Mouse (Mus musculus) embryonic facial prominence, embryonic 10.5 days (tissue): ENCODE measurements at regions not wholly inside any gene's neighbourhood (a gene's known extent, or its start where the extent isn't known, plus 50 kb on each side); places are given as distances from the start of the nearest gene placed in this dataset.
"Not testable (repeated sequence)": the region's sequence is repeated elsewhere in the genome, so short reads cannot be mapped to it uniquely, and the experiment has no call there.

Experiments
- DNase-seq: peaks from one replicate; pipeline ENCODE4 v3.0.0-alpha.2; 2017; ENCODE audit warnings: low spot score
- H3K27ac ChIP-seq: fragments of 300-500 bp; sonication (generic); replicated peaks from 2 replicates; pipeline ENCODE4 v1.5.1; 2016; ENCODE audit warnings: mild to moderate bottlenecking
- H3K27me3 ChIP-seq: fragments of 300-500 bp; sonication (generic); replicated peaks from 2 replicates; pipeline ENCODE4 v1.6.1; 2016; ENCODE audit warnings: low read depth, mild to moderate bottlenecking; ENCODE audit not compliant: poor library complexity, severe bottlenecking
- H3K36me3 ChIP-seq: fragments of 300-500 bp; sonication (generic); replicated peaks from 2 replicates; pipeline ENCODE4 v1.6.1; 2016; ENCODE audit warnings: mild to moderate bottlenecking, moderate library complexity
- H3K4me1 ChIP-seq: fragments of 300-500 bp; sonication (generic); 2 replicates; pipeline ENCODE4 v1.6.1; 2016
- H3K4me3 ChIP-seq: fragments of 300-500 bp; sonication (generic); 2 replicates; pipeline ENCODE4 v1.5.1; 2016; ENCODE audit warnings: mild to moderate bottlenecking, moderate library complexity
- H3K9me3 ChIP-seq: fragments of 300-500 bp; sonication (generic); 2 replicates; pipeline ENCODE4 v1.6.1; 2016; ENCODE audit warnings: mild to moderate bottlenecking
- WGBS: fragments of 180-500 bp; shearing (Covaris S2); methylation state at CpG from one replicate; pipeline ENCODE4 v1.1.7; 2016; 5-methylcytosine and 5-hydroxymethylcytosine counted together

GRCm38 (mm10) chr11:40561400-40561799 lies 133.6 kb downstream of the Mat2b start:
- WGBS = 97% methylated on average over 2 of the region's 2 CpGs
- H3K4me1 ChIP-seq = no peaks in the 10 kb centered on the region
- H3K4me3 ChIP-seq = no peak overlapping the region
- no peaks in the 10 kb centered on the region for H3K9me3 ChIP-seq
- no peak for DNase-seq
- H3K27me3 ChIP-seq = no peaks in the 10 kb centered on the region
- H3K36me3 ChIP-seq = no peaks in the 10 kb centered on the region
- no peak overlapping the region for H3K27ac ChIP-seq

GRCm38 (mm10) chr11:40558486-40558885 lies 136.5 kb downstream of the Mat2b start:
- WGBS = 89% methylated on average over 2 of the region's 2 CpGs
- H3K4me1 ChIP-seq = no peaks in the 10 kb centered on the region
- no peaks in the 10 kb centered on the region for H3K36me3 ChIP-seq
- no peaks in the 10 kb centered on the region for H3K27me3 ChIP-seq
- no peak for DNase-seq
- no peaks in the 10 kb centered on the region for H3K9me3 ChIP-seq
- no peak overlapping the region for H3K27ac ChIP-seq
- H3K4me3 ChIP-seq = no peak overlapping the region

- WGBS = 74% methylated on average over 11 of the region's 11 CpGs
- Histone ChIP-seq H3K36me3 (no peaks in the 10 kb centered on the region), H3K27me3 (no peaks in the 10 kb centered on the region), H3K4me3 (no peak overlapping the region), H3K4me1 (no peaks in the 10 kb centered on the region), H3K9me3 (no peaks in the 10 kb centered on the region), H3K27ac (no peak overlapping the region)
- DNase-seq = no peak
These were observed 139.9 kb downstream of the Mat2b start for GRCm38 (mm10) chr11:40554867-40555794.

DNA sequence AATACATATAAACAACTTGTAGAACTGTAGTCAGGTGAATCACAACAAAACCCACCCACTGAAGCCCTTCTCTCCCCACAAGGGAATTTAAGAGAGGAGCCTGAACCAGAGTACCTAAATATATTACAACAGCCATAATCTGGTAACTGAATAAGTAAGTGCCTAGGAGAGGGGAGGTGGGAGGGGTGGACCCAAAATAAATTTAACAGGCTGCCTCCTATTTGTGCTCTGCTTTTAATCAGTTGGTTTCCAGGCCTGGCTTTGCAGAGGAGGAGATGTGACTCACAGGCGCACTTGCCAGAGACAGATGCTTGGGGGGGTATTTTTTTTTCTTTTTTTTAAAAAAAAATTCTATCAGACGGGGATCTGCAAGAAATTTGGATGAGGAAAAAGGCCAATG lies 142.9 kb downstream of the Mat2b start:
- Histone ChIP-seq H3K36me3 (no peaks in the 10 kb centered on the region), H3K27ac (no peak overlapping the region), H3K4me1 (no peaks in the 10 kb centered on the region), H3K27me3 (no peaks in the 10 kb centered on the region), H3K9me3 (no peaks in the 10 kb centered on the region), H3K4me3 (no peak overlapping the region)
- WGBS = 72% methylated on average over 2 of the region's 2 CpGs
- no peak for DNase-seq

DNA sequence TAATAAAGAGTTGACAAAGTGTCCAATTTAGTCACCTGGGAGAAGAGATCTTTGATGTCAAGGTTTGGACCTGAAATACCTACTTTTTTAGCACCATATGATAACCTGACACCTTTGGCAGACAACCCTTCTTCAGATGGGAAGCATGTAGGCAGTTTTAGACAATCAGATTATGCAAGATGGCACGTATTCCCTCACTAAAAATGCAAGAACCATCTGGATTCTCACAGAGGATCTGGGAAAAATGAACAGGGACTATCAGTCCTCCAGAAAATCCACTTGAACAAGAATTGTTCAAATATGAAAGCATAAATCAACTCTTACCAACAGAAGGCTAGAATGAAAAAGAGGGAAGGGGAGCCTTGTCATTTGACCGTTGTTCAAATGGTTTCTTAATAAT lies 148.4 kb downstream of the Mat2b start:
- Histone ChIP-seq H3K9me3 (no peaks in the 10 kb centered on the region), H3K4me3 (no peak overlapping the region), H3K27me3 (no peaks in the 10 kb centered on the region), H3K27ac (no peak overlapping the region), H3K4me1 (no peaks in the 10 kb centered on the region), H3K36me3 (no peaks in the 10 kb centered on the region)
- WGBS = 83% methylated on average over 2 of the region's 2 CpGs
- no peak for DNase-seq

- Histone ChIP-seq H3K27ac (no peak overlapping the region), H3K4me3 (no peak overlapping the region), H3K36me3 (no peaks in the 10 kb centered on the region), H3K27me3 (no peaks in the 10 kb centered on the region), H3K9me3 (no peaks in the 10 kb centered on the region), H3K4me1 (no peaks in the 10 kb centered on the region)
- 91% methylated on average over 1 of the region's 1 CpGs for WGBS
- DNase-seq = no peak
These were observed 149.5 kb downstream of the Mat2b start for GRCm38 (mm10) chr11:40545537-40545936.

GRCm38 (mm10) chr11:40540229-40540628 lies 154.8 kb downstream of the Mat2b start:
- WGBS = 55% methylated on average over 3 of the region's 3 CpGs
- no peaks in the 10 kb centered on the region for H3K36me3 ChIP-seq
- H3K4me1 ChIP-seq = no peaks in the 10 kb centered on the region
- H3K27ac ChIP-seq = no peak overlapping the region
- H3K4me3 ChIP-seq = no peak overlapping the region
- no peaks in the 10 kb centered on the region for H3K27me3 ChIP-seq
- no peaks in the 10 kb centered on the region for H3K9me3 ChIP-seq
- no peak for DNase-seq

DNA sequence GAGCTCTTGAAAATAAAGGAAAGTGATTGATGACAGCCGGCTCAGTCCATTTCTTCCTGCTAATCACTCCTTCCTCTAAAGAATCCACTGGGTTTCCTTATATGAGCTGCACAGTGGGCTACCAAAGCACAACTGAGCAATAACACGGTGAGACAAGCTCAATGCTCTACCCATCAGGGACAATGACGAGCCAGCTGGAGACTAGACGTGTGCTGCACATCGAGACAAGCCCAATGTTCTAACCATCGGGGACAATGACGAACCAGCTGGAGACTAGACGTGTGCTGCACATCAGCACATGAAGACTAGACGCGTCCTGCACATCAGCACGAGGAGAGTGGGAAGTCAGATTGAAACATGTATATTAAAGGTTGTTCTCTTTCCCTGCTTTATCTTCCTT lies 155.2 kb downstream of the Mat2b start:
- peak; percentile 12 for DNase-seq
- no peak overlapping the region for H3K4me3 ChIP-seq
- 70% methylated on average over 11 of the region's 11 CpGs for WGBS

DNA sequence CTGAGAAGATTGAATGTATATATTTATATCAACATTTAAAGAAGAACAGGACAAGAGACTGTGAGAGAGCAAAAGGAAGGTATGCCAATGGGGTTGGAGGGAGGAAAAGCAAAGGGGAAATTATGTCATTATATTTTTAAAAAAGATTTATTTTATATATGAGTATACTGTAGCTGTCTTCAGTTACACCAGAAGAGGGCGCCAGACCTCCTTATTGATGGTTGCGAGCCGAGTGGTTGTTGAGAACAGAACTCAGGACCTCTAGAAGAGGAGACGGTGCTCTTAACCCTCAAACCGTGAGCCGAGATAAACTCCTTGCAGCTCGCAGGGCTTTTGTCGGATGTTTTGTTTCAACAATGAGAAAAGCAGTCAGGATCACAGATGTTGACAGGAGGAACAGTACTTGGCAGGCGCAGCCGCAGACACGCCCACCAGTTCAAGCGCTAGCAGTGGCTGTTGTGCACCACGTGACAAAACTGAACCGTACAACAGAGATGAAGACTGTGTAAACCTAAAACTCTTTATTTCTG lies 158.7 kb downstream of the Mat2b start:
- DNase-seq = no peak
- Histone ChIP-seq H3K36me3 (no peaks in the 10 kb centered on the region), H3K27ac (no peak overlapping the region), H3K27me3 (no peaks in the 10 kb centered on the region), H3K4me3 (no peak overlapping the region), H3K9me3 (no peaks in the 10 kb centered on the region), H3K4me1 (no peaks in the 10 kb centered on the region)
- WGBS = 86% methylated on average over 14 of the region's 14 CpGs

More for the DNA sequence above, 155.2 kb downstream of the Mat2b start:
- Histone ChIP-seq H3K27ac (no peak overlapping the region), H3K36me3 (no peaks in the 10 kb centered on the region), H3K9me3 (no peaks in the 10 kb centered on the region), H3K27me3 (no peaks in the 10 kb centered on the region), H3K4me1 (no peaks in the 10 kb centered on the region)

GRCm38 (mm10) chr11:40510325-40511239 lies 184.4 kb downstream of the Mat2b start:
- H3K9me3 ChIP-seq = no peaks in the 10 kb centered on the region
- H3K27me3 ChIP-seq = no peaks in the 10 kb centered on the region
- H3K4me3 ChIP-seq = no peak overlapping the region
- WGBS = 79% methylated on average over 10 of the region's 10 CpGs
- DNase-seq = no peak
- no peaks in the 10 kb centered on the region for H3K4me1 ChIP-seq
- no peaks in the 10 kb centered on the region for H3K36me3 ChIP-seq
- no peak overlapping the region for H3K27ac ChIP-seq

DNA sequence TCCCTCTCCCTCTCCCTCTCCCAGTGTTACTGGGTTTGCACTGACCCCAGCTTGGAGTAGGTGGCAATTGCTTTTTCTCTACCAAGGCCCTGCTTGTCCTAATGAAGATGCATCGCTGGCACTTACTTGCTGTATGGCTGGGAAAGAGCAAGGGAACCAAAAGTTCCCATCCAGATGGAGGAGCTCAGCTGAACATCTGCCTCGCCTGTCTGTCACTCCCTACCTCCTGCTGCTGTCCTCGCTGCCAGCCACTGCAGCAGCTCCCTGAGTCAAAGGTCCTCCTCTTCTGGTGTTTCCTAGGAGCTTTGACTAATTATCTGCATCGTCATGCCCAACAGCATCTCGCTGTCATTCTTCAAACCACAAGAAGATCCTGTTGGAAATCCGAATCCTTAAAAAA lies 203.4 kb downstream of the Mat2b start:
- WGBS = 48% methylated on average over 6 of the region's 6 CpGs
- no peak for DNase-seq
- Histone ChIP-seq H3K4me3 (no peak overlapping the region), H3K27me3 (no peaks in the 10 kb centered on the region), H3K9me3 (no peaks in the 10 kb centered on the region), H3K27ac (no peak overlapping the region), H3K36me3 (no peaks in the 10 kb centered on the region), H3K4me1 (no peaks in the 10 kb centered on the region)

DNA sequence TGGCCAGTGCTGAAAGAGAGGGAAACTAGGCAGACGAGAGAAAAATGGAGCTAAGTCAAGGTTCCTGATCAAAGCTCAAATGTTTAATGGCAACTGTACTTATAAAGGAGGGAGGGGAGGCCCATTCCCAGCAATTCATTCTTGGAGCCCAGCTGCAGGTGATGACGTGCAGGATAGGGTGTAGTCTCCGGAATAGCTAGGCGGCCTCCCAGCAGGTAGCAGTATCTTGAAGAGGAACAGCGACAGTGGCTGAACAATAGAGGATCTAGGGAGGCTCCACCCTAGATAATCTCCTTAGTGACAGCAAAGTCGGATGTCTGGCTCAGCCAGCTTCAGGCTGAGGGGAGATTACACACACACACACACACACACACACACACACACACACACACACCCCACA lies 216.8 kb downstream of the Mat2b start:
- not testable (repeated sequence) for H3K9me3 ChIP-seq, H3K4me1 ChIP-seq, H3K36me3 ChIP-seq, H3K27me3 ChIP-seq, H3K4me3 ChIP-seq, H3K27ac ChIP-seq, DNase-seq
- WGBS = 17% methylated on average over 6 of the region's 6 CpGs
